Mouse (Mus musculus) frontal cortex, postnatal 25 days (tissue): ENCODE results near the gene Neurod1.
A peak's percentile ranks its signal among the peaks of the same experiment; 100 is the strongest.

Source experiments
- DNase-seq, 2 experiments: peaks; one replicate each; pipeline ENCODE4 v3.0.0; 2022; ENCODE audit warnings: low spot score in 2 of 2

Neurod1 gene

GRCm38 (mm10) chr2:79456575-79457349 is at the start of gene Neurod1, which contains the start of gene Cerkl:
TSS of gene Neurod1 (minus strand) at chr2:79456751.
TSS of gene Cerkl (minus strand) at chr2:79456785.
- DNase-seq, result peak in 1 of 2 experiments; percentile 27

- DNase-seq, result peak; percentile 67 to 70
These were observed 42.6 kb upstream of the Neurod1 start for GRCm38 (mm10) chr2:79498990-79499755.

GRCm38 (mm10) chr2:79485127-79485526 is 28.6 kb upstream of the Neurod1 start:
- no peak for DNase-seq

DNA sequence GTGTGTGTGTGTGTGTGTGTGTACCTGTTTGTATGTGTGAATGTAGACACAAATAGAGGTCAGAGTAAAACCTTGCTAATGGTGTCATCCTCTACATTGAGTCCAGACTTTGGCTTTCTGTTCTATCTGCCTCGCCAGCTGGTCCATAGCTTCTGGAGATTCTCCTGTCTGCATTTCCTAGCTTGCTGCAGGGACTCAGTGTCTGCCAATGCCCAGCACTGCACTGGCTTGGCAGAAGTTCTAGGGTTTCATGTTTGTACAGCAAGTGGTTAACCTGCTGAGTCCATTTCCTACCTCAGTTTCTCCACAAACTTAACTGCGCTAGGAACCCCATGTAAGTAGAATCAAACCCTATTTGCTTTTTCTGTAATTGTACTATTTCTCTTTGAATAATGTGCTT is 26.0 kb upstream of the Neurod1 start:
- no peak for DNase-seq

DNA sequence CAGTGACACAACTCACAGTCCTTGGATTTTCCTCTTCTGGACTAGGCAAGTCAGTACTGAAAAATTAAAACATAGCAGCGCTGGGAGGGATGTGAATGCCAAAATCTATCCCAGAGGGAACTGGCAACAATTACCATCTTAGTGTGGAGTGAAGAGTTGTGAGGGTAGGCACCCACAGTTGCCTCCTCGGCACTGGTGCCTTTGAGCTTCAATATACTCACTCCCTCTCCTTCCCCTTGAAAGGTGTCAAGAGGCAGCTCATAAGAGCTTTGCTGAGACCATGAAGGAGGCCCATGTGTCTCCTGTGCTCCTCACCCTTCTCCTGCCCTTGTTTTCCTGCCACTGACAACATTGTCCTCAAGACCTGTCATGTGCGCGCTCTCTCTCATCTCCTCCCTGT is 5.9 kb upstream of the Neurod1 start:
- DNase-seq, result no peak

GRCm38 (mm10) chr2:79461861-79462260 is 5.3 kb upstream of the Neurod1 start:
- DNase-seq, result no peak

DNA sequence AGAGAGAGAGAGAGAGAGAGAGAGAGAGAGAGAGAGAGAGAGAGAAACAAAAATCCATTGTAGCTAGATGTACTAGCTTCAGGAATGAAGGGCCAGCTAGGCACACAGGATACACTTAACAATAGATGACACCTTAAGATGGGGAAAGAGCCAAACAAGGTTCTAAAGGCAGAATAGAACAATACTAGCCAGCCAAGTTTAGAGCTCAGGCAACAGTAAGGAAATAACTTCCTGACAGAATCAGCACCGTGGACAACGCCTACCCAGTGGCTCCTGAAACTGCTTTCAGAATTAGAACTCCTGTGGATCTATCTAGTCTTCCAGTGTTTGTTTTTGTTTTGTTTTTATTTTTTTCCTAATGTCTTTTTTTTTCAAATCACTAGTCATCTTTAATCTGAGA is 4.0 kb upstream of the Neurod1 start:
- DNase-seq, result no peak

DNA sequence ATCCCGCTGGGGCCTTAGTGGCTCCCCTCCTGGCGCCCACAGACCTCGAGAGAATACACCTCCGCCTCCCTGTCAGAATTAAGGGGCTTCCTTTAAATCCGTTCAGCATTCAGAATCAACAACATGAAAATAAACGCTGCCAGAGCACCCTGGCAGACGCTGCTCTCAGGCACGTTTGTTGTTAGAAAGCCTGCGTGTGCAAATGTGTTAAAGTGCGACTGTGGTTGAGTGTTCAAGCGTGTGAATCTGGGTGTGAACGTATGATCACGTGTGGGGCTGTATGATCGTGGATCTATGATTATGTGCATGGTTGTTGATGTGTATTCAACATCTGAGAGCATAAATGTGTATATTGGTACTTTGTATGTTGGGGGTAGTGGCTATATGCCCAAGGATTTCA is 3.6 kb upstream of the Neurod1 start:
- DNase-seq, result no peak

- no peak for DNase-seq
These were observed 2.8 kb upstream of the Neurod1 start for GRCm38 (mm10) chr2:79459061-79460045.

- no peak for DNase-seq
These were observed 1.4 kb upstream of the Neurod1 start for GRCm38 (mm10) chr2:79457932-79458331.

- no peak for DNase-seq
These were observed 883 bp upstream of the Neurod1 start for GRCm38 (mm10) chr2:79457434-79457833.

DNA sequence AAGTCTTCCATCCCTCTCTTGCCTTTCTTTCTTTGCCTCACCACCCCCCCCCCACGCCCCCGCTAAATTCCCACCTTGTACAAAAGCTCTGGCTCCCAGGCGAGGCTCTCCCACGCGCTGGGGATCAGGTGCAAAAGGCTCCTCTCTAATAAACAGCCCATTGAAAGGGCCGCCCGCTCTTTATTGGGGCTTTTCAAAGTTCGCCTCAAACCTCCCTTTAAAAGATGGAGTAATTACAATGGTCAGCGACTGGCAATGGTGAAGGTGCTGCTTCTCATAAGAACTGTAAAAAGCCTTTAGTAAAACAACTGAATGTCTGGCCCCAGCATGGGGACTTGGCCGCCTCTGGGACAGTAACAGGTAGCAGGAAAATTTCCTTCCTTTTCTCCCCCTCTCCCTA is 905 bp downstream of the Neurod1 start:
- DNase-seq, result no peak

GRCm38 (mm10) chr2:79454786-79455446 is 1.6 kb downstream of the Neurod1 start:
- no peak for DNase-seq

DNA sequence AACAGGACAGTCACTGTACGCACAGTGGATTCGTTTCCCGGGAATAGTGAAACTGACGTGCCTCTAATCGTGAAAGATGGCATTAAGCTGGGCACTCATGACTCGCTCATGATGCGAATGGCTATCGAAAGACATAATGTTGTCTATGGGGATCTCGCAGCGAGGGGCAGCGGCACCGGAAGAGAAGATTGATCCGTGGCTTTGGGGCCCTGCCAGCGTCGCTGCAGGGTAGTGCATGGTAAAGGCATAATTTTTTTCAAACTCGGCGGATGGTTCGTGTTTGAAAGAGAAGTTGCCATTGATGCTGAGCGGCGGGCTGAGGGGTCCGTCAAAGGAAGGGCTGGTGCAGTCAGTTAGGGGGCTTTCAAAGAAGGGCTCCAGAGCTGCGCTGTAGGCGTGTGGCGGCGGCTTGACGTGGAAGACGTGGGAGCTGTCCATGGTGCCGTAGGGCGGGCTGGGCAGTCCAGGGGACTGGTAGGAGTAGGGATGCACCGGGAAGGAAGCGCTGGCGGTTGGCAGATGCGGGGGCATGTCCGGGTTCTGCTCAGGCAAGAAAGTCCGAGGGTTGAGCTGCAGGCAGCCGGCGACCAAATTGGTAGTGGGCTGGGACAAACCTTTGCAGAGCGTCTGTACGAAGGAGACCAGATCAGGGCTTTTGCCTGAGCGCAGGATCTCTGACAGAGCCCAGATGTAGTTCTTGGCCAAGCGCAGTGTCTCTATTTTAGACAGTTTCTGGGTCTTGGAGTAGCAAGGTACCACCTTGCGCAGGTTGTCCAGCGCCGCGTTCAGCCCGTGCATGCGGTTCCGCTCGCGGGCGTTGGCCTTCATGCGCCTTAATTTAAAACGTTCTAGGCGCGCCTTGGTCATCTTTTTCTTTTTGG is 2.4 kb downstream of the Neurod1 start:
- DNase-seq, result peak in 1 of 2 experiments; percentile 35

GRCm38 (mm10) chr2:79451438-79451837 is 5.1 kb downstream of the Neurod1 start:
- no peak for DNase-seq

- DNase-seq, result no peak
These were observed 5.7 kb downstream of the Neurod1 start for GRCm38 (mm10) chr2:79450684-79451394.

DNA sequence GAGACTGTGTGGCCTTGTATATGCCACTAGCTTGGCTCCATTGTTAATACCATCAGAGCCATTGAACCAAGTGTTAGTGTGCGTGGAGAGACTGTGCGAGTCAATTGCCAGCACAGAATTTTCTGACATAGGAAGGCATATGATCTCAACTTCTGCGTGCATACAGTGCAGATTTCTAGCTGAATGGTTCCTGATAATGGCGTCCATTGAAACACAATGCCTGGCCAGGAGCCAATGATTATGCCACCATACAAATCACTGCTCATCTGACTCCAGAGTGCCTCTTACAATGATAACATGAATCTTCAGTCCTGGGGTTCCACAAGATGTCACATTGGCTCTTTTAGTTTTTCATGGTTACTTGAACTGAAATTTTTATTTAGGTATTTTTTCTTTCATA is 7.2 kb downstream of the Neurod1 start:
- DNase-seq, result no peak

DNA sequence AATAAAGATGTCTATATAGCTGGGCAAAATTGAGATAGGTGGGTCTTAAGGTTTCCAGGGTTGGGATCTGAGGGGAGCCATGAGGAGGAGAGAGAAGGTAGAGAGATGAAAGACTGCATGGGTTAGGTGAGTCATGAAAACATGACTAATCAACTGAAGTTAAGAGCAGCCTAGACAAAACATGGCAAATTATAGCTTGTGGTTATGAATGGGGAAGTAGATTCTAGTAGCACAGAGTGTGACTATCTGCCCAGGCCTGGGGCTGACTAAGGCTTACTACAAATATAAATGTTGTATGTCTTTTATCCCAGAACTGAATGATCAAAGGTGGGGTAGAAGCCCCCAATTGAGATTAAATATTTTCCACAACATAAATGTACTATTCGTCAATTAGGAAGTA is 9.4 kb downstream of the Neurod1 start:
- no peak for DNase-seq

GRCm38 (mm10) chr2:79443861-79444620 is 12.5 kb downstream of the Neurod1 start:
- no peak for DNase-seq
